Mouse (Mus musculus) liver, embryonic 14.5 days (tissue): ENCODE measurements around the gene Hydin.

Experiments
- CTCF ChIP-seq: IDR thresholded peaks from 2 replicates; pipeline ENCODE4 v1.5.1; 2016; ENCODE audit warnings: antibody characterized with exemption, low read depth, control low read depth
- EP300 ChIP-seq: IDR thresholded peaks from 2 replicates; pipeline ENCODE4 v1.6.1; 2016; ENCODE audit warnings: antibody characterized with exemption, low read depth

- TF ChIP-seq CTCF, result no peak
- no peak for TF ChIP-seq EP300
Observed at GRCm38 (mm10) chr8:110265796-110266305, 926 bp upstream of the Hydin start.
